Mouse (Mus musculus): Measurements from ENCODE around the gene Med25. TPM values are rescaled to one million over a fixed set of nuclear protein-coding genes. Genes with fewer than 3 reads are reported as not detected.
"Not testable (repeated sequence)": the region's sequence is repeated elsewhere in the genome, so short reads cannot be mapped to it uniquely, and the experiment has no call there.

Gene Med25
- polyA plus RNA-seq, 1 experiment from 2014 or later = 79.4 TPM

- no peak overlapping the region for H3K4me3 ChIP-seq (ENCODE audit: low read depth, low read length)
- no peak overlapping the region for H3K4me2 ChIP-seq (replicated peaks; ENCODE audit: low read depth, low read length)
- H3K4me1 ChIP-seq (ENCODE audit: control insufficient read depth, insufficient read depth, low read length) = peaks cover 24% of the 10 kb centered on the region
- H3K36me3 ChIP-seq (ENCODE audit: control insufficient read depth, insufficient read depth, low read length) = peaks cover 19% of the 10 kb centered on the region
- no peaks in the 10 kb centered on the region for H3K27me3 ChIP-seq (ENCODE audit: control insufficient read depth, insufficient read depth, low read length)
- no peak overlapping the region for H3K9ac ChIP-seq (replicated peaks; ENCODE audit: low read depth, low read length)
- no peaks in the 10 kb centered on the region for H3K9me3 ChIP-seq (ENCODE audit: control insufficient read depth, low read depth, low read length)
- H3K27ac ChIP-seq (ENCODE audit: low read length) = no peak overlapping the region
- 80% methylated on average over 6 of the region's 7 CpGs for WGBS
- ATAC-seq (ENCODE audit: insufficient number of reproducible peaks, insufficient read depth, low FRiP score, low read depth) = no peak
Observed at GRCm38 (mm10) chr7:44890180-44890579, 2.3 kb downstream of the Med25 start.

- H3K4me3 ChIP-seq (ENCODE audit: low read depth, low read length) = no peak overlapping the region
- H3K9ac ChIP-seq (replicated peaks; ENCODE audit: low read depth, low read length) = no peak overlapping the region
- H3K36me3 ChIP-seq (ENCODE audit: control insufficient read depth, insufficient read depth, low read length) = peaks cover 32% of the 10 kb centered on the region
- no peaks in the 10 kb centered on the region for H3K27me3 ChIP-seq (ENCODE audit: control insufficient read depth, insufficient read depth, low read length)
- WGBS = 90% methylated on average over 13 of the region's 13 CpGs
- ATAC-seq (ENCODE audit: insufficient number of reproducible peaks, insufficient read depth, low FRiP score, low read depth) = no peak
- H3K4me2 ChIP-seq (replicated peaks; ENCODE audit: low read depth, low read length) = no peak overlapping the region
- no peak overlapping the region for H3K27ac ChIP-seq (ENCODE audit: low read length)
- H3K9me3 ChIP-seq (ENCODE audit: control insufficient read depth, low read depth, low read length) = no peaks in the 10 kb centered on the region
- H3K4me1 ChIP-seq (ENCODE audit: control insufficient read depth, insufficient read depth, low read length) = peaks cover 18% of the 10 kb centered on the region
Observed at GRCm38 (mm10) chr7:44888256-44889105, 4.0 kb downstream of the Med25 start.

GRCm38 (mm10) chr7:44886964-44887363 is 5.5 kb downstream of the Med25 start:
- Histone ChIP-seq H3K4me2 (replicated peaks; ENCODE audit: low read depth, low read length) (no peak overlapping the region), H3K4me3 (ENCODE audit: low read depth, low read length) (no peak overlapping the region), H3K9me3 (ENCODE audit: control insufficient read depth, low read depth, low read length) (no peaks in the 10 kb centered on the region), H3K36me3 (ENCODE audit: control insufficient read depth, insufficient read depth, low read length) (peaks cover 43% of the 10 kb centered on the region), H3K27ac (ENCODE audit: low read length) (no peak overlapping the region), H3K4me1 (ENCODE audit: control insufficient read depth, insufficient read depth, low read length) (peaks cover 14% of the 10 kb centered on the region), H3K9ac (replicated peaks; ENCODE audit: low read depth, low read length) (no peak overlapping the region), H3K27me3 (ENCODE audit: control insufficient read depth, insufficient read depth, low read length) (no peaks in the 10 kb centered on the region)
- ATAC-seq (ENCODE audit: insufficient number of reproducible peaks, insufficient read depth, low FRiP score, low read depth) = no peak
- 92% methylated on average over 7 of the region's 7 CpGs for WGBS

GRCm38 (mm10) chr7:44884637-44885036 is 7.9 kb downstream of the Med25 start:
- no peak for ATAC-seq (ENCODE audit: insufficient number of reproducible peaks, insufficient read depth, low FRiP score, low read depth)
- Histone ChIP-seq H3K4me3 (ENCODE audit: low read depth, low read length) (no peak overlapping the region), H3K27ac (ENCODE audit: low read length) (no peak overlapping the region), H3K9ac (replicated peaks; ENCODE audit: low read depth, low read length) (no peak overlapping the region), H3K36me3 (ENCODE audit: control insufficient read depth, insufficient read depth, low read length) (peaks cover 61% of the 10 kb centered on the region), H3K4me1 (ENCODE audit: control insufficient read depth, insufficient read depth, low read length) (no peaks in the 10 kb centered on the region), H3K9me3 (ENCODE audit: control insufficient read depth, low read depth, low read length) (no peaks in the 10 kb centered on the region), H3K4me2 (replicated peaks; ENCODE audit: low read depth, low read length) (no peak overlapping the region), H3K27me3 (ENCODE audit: control insufficient read depth, insufficient read depth, low read length) (no peaks in the 10 kb centered on the region)
- WGBS = 96% methylated on average over 5 of the region's 5 CpGs

GRCm38 (mm10) chr7:44883036-44883435 is 9.5 kb downstream of the Med25 start:
- Histone ChIP-seq H3K9me3 (ENCODE audit: control insufficient read depth, low read depth, low read length) (no peaks in the 10 kb centered on the region), H3K4me1 (ENCODE audit: control insufficient read depth, insufficient read depth, low read length) (no peaks in the 10 kb centered on the region), H3K27me3 (ENCODE audit: control insufficient read depth, insufficient read depth, low read length) (no peaks in the 10 kb centered on the region), H3K36me3 (ENCODE audit: control insufficient read depth, insufficient read depth, low read length) (peaks cover 71% of the 10 kb centered on the region), H3K27ac (ENCODE audit: low read length) (no peak overlapping the region), H3K4me3 (ENCODE audit: low read depth, low read length) (no peak overlapping the region), H3K9ac (replicated peaks; ENCODE audit: low read depth, low read length) (no peak overlapping the region), H3K4me2 (replicated peaks; ENCODE audit: low read depth, low read length) (no peak overlapping the region)
- ATAC-seq (ENCODE audit: insufficient number of reproducible peaks, insufficient read depth, low FRiP score, low read depth) = no peak
- 92% methylated on average over 3 of the region's 3 CpGs for WGBS

GRCm38 (mm10) chr7:44877833-44878232 is 14.7 kb downstream of the Med25 start:
- Histone ChIP-seq H3K4me2 (replicated peaks; ENCODE audit: low read depth, low read length) (no peak overlapping the region), H3K27ac (ENCODE audit: low read length) (no peak overlapping the region), H3K9ac (replicated peaks; ENCODE audit: low read depth, low read length) (no peak overlapping the region), H3K4me1 (ENCODE audit: control insufficient read depth, insufficient read depth, low read length) (0 out of 2 replicates have a peak, but pooled peaks cover 5% of the 10 kb centered on the region), H3K27me3 (ENCODE audit: control insufficient read depth, insufficient read depth, low read length) (no peaks in the 10 kb centered on the region), H3K36me3 (ENCODE audit: control insufficient read depth, insufficient read depth, low read length) (peaks cover 58% of the 10 kb centered on the region), H3K9me3 (ENCODE audit: control insufficient read depth, low read depth, low read length) (no peaks in the 10 kb centered on the region), H3K4me3 (ENCODE audit: low read depth, low read length) (no peak overlapping the region)
- 87% methylated on average over 14 of the region's 14 CpGs for WGBS
- ATAC-seq (ENCODE audit: insufficient number of reproducible peaks, insufficient read depth, low FRiP score, low read depth) = no peak

GRCm38 (mm10) chr7:44871774-44872173 is 20.7 kb downstream of the Med25 start:
- not testable (repeated sequence) for H3K27ac ChIP-seq (ENCODE audit: low read length); ATAC-seq (ENCODE audit: insufficient number of reproducible peaks, insufficient read depth, low FRiP score, low read depth); H3K9ac ChIP-seq (replicated peaks; ENCODE audit: low read depth, low read length); H3K4me2 ChIP-seq (replicated peaks; ENCODE audit: low read depth, low read length); H3K36me3 ChIP-seq (ENCODE audit: control insufficient read depth, insufficient read depth, low read length); H3K4me3 ChIP-seq (ENCODE audit: low read depth, low read length); H3K9me3 ChIP-seq (ENCODE audit: control insufficient read depth, low read depth, low read length); H3K27me3 ChIP-seq (ENCODE audit: control insufficient read depth, insufficient read depth, low read length)
- 93% methylated on average over 2 of the region's 2 CpGs for WGBS
- peaks cover 27% of the 10 kb centered on the region for H3K4me1 ChIP-seq (ENCODE audit: control insufficient read depth, insufficient read depth, low read length)

- no peak overlapping the region for H3K9ac ChIP-seq (replicated peaks; ENCODE audit: low read depth, low read length)
- peaks cover 7% of the 10 kb centered on the region for H3K36me3 ChIP-seq (ENCODE audit: control insufficient read depth, insufficient read depth, low read length)
- no peaks in the 10 kb centered on the region for H3K9me3 ChIP-seq (ENCODE audit: control insufficient read depth, low read depth, low read length)
- no peak for ATAC-seq (ENCODE audit: insufficient number of reproducible peaks, insufficient read depth, low FRiP score, low read depth)
- 78% methylated on average over 1 of the region's 1 CpGs for WGBS
- H3K4me3 ChIP-seq (ENCODE audit: low read depth, low read length) = no peak overlapping the region
- peaks cover 33% of the 10 kb centered on the region for H3K4me1 ChIP-seq (ENCODE audit: control insufficient read depth, insufficient read depth, low read length)
- H3K4me2 ChIP-seq (replicated peaks; ENCODE audit: low read depth, low read length) = no peak overlapping the region
- no peaks in the 10 kb centered on the region for H3K27me3 ChIP-seq (ENCODE audit: control insufficient read depth, insufficient read depth, low read length)
- H3K27ac ChIP-seq (ENCODE audit: low read length) = no peak overlapping the region
Observed at GRCm38 (mm10) chr7:44871181-44871580, 21.3 kb downstream of the Med25 start.
